Mouse (Mus musculus) retina, embryonic 14.5 days (tissue): ENCODE results near the gene Ttll5.

Experiments
- DNase-seq: peaks from one replicate; pipeline ENCODE4 v3.0.0-alpha.2; 2015; ENCODE audit warnings: low spot score

Gene Ttll5

DNA sequence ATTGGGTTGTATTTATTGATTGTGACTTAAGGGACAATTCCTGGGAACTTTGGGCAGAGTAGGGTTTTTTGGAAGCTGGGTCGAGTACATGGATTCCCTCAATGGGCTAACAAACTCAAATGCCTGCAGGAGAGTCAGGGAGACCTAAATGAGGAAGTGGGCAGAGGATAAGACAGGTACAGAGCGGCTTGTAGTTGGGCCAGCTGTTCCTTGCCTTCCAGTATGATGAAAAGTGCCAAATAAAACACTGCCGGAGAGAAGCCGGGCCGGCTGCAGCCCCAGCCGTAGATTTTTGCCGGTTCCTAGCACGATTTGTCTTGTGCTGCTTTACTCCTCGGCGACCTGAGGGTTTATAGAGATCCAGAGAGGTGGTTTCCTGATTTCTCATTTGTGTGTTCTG is 104.1 kb downstream of the Ttll5 start:
- no peak for DNase-seq

DNA sequence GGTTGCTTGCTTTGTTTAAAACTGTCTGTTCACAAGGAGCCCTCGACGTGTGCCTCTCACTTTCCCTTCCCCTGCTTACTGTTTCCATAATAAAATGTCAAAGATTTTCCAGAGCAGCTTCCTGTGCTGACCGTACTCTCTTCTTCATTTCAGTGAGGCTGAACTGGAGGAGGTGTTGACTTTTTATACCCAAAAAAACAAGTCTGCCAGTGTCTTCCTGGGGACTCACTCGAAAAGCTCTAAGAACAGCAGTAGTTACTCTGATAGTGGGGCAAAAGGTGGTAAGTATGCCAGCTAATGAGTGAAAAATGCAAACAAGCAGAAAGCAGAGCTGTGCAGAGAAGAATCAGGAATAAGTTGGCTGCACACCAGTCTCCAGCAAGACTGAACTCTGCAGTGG is 105.3 kb downstream of the Ttll5 start:
- DNase-seq: no peak

DNA sequence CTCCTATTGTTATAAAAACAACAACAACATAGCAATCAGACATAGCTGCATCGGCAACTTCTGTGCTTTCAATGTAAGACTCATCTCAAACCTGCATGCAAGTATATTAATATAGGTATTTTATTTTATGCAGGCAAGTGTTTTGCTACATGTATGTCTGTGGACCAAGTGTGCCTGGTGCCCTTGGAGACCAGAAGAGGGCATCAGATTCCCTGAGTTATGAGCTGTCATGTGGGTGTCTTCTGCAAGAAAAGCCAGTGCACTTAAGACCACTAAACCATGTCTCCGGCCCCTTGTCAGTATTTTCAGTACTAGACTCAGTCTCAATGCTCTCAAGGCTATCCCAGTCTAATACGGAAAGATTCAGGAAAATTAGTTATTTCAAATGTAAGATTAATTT is 106.3 kb downstream of the Ttll5 start:
- peak; percentile 7 for DNase-seq

DNA sequence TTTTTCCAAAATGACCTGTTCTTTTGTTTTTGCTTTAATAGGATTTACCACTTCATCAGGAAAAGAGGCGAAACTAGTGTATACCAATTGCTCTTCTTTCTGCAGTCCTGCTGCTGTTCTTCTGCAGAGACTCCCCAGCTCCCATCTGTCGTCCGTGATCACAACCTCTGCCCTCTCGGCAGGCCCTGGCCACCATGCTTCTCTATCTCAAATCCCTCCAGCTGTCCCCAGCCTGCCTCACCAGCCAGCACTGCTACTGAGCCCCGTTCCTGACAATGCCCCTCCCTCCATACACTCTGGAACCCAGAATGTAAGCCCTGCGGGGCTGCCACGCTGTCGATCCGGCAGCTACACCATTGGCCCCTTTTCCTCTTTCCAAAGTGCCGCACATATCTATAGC is 108.8 kb downstream of the Ttll5 start:
- no peak for DNase-seq

DNA sequence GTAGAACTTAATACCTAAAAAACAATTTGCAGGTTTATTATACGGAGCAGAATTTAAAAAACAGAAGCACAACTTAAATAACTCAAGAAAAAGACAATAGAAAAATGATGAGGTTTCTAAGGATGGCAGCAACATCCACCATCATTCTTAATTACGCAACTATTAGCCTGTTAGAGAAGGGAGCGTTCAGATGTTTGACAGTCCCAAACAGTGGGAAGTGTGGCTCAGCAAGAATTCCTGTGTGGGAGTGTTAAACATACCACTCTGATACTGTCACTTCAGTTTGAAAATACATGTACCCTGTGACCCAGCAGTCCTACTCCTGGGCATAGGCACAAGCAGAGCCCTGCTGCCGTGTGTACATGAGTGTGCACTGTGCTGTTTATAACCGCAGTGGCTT is 112.9 kb downstream of the Ttll5 start:
- no peak for DNase-seq

DNA sequence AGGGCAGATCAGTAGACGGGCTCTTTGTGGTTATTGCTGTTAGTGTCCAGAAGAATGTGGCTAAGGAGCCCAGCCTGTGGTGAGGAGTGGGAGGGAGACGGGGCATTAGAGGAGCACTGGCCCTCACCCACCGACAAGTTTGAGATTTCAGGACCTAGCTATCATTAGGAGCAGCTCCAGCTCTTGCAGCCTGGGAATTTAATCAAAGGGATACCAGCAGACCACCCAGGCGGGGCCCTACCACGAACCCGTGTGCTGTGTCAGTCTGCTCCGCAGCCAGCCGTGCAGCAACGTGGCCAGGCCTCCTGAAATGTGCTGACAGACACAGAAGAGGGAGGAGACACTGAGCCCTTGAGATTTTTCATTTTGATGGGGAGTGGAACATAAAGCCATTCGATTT is 119.0 kb downstream of the Ttll5 start:
- peak; percentile 41 for DNase-seq

DNA sequence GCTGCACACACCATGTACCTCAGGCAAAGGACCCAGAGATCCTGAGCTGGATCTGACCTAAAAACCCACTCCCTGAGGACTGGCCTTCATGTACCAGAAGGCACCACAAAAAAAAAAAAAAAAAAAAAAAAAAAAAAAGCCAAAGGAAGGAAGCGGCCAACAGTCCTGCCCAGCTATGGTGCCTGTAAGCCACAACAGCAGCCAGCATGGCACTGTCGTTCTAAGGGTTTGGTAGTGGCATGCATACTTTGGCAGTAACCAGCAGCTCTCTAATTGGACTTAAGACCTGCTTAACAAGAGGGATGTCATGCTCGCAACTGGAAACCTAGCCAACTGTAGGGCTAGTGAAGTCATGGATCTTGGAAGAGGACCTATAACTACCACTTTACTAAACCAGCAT is 120.0 kb downstream of the Ttll5 start:
- DNase-seq: no peak

DNA sequence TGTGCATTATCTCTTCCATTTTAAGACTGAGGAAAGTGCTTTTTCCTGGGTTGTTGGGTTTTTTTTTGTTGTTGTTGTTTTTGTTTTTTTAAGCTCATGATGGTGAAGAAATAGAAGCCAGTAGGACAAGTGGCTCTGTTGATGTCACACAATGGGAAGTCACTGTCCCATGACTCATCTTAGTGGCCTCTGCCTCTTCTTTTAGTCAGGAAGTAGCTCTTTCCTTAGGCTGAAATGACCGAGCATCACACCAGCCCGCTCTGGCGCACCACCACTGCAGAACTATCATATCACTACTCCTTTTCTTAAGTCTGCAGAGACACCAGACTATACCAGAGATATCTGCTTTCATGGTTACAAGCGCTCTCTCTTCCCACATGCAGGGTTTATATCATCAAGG is 122.7 kb downstream of the Ttll5 start:
- DNase-seq: no peak

DNA sequence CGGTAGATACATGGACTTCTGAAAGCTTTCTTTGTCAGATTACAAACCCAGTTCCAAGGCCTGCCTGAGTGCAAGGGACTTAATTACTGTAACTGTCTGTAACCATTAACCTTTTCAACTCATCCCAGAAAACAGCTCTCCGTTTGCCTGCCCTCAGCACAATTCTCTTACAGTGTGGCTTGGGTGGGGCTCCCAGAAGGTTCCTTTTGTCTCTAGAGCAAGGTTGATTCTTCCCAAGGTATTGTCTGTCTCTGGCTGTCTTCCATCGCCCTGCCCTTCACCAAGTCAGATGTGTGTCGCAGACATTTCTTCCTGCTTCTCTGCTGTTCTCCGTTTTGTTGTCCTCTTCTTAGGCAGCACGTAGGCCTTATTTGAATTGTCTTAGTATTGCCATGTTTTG is 125.2 kb downstream of the Ttll5 start:
- no peak for DNase-seq

DNA sequence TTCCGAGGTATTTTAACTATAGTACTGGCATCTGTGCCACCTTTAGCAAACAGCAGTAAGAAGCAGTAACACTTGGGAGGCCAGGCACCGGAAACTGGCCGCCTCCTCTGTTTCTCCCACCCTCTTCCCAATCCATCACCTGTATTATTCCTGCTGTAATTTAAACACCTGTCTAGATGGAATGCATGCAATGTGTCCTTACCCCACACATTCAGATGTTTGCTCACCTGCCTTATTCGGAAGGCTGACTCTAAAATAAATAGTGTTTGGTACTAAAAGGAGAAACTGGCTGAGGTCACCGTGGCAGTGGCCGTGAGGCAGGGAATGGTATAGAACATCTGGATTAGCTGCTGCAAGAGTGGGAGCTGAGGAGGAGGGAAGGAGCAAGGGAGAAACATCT is 125.9 kb downstream of the Ttll5 start:
- DNase-seq: no peak

DNA sequence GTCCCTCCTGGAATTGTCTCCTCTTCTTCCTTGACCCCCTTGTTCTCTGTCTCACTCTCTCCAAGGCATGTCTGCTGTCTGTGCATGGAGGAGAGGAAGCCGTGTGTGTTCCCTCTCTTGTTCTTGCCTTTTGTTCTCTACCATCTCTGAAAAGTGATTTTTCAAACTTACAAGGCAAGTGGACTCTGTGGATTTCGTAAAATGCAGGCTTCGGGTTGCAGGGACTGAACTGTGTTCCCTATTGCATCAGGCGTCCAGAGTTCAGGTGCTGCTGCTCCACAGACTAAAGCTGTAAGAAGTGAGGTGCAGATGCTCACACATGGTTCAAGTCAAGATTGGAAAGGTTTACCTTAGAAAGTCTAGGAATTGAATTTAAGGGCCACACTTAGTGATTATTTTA is 126.6 kb downstream of the Ttll5 start:
- DNase-seq: no peak

DNA sequence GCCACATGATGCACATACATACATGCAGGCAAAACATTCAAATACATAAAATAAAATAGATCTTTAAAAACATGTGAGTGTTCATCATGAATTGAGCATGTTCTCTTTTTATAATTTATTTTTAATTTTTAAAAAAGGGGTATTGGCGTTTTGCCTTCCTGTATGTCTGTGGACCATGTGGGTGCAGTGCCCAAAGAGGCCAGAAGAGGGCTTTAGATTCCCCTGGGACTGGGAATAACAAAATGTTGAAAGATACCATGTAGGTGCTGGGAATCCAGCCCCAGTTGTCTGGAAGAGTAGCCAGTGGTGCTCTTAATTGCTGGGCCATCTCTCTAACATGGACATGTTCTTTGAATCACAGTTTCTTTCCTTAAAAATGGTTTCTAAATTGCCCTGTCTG is 127.4 kb downstream of the Ttll5 start:
- DNase-seq: peak; percentile 24

DNA sequence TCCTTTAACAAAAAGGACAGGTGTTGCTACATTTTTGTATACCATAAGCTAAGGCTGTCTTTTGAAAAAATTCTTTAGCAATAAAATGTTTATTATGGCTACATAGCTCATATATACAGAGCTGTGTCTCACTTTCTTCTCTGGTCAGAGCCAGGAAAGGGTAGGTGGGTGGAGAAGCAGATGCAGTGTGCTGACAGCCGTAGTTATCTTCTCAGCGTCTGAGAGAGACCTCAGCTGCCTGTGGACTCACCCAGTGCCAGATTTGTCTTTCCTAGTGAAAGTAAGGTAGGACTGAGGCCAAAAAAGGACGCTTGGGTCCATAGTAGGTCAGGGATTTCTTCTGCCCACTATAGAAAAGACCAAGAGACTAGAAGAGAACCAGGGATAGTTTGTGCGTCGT is 127.9 kb downstream of the Ttll5 start:
- no peak for DNase-seq

DNA sequence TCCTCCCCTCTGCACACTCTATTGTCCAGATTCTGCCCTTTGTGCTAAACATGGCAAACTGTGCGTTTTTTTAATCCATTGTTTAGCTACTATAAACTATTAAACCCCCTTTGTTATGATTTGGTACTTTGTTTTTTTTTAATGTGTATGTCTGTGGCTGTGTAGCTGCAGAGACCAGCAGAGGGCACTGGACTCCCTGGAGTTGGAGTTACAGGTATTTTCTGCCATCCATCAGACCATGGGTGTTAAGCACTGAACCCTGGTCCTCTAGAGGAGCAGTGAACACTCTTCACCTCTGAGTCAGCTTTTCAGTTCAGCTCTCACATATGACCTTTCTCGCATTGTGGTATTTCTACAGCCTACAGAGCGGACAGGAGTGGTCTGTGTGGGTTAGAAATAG is 129.7 kb downstream of the Ttll5 start:
- peak; percentile 37 for DNase-seq

DNA sequence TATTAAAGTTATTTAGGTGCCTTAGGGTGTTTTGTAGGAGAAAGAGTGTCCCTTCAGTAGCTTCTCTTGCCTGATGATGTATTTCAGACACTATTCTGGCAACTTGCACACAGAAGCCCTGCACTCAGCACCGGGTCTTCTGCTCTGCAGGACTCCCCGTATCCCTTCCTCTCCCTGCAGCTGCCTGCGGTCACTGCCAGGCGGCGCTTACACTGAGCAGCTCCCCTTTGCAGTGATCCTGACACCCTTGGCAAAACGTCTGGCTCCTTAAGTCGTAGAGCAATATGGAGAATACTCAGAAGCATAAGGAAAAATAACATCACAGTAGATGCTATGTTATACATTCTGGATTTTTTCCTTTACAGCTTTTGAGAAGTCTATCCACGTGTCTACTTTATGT is 130.6 kb downstream of the Ttll5 start:
- no peak for DNase-seq

DNA sequence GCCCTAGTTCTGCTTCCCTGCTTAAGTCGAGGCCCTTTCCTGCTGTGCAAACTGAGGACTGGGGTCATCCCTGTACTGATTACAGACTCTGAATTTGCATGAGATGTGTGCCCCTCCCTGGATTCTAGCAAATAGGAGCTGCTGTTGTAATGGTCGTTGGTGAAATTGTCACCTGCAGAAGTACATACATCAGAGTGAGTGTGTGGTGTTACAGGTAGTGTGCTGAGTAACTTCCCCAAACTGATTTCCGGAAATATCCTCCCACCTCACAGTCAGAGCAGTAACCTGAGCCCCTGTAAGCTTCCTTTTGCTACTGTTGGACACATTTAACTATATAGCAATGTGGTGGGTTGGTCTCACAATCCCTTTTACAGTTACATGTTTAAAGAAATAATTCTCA is 131.2 kb downstream of the Ttll5 start:
- no peak for DNase-seq

DNA sequence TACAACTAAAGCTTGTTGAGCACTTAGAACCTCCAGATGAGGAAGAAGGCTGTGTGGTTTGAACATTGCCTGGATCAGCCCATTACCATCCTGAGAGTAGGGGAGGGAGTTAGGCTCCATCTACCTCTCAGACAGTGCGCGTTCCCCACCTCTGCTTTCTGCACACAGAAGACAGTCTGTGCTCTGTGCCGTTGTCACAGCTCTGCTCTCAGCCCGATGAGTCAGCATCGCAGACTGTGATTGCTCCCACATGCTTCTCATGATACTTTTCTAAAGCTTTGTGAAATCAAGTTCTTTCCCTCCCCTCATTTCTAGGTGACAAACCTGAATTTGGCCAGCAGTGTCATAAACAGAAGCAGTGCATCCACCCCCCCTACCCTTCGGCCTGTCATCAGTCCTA is 131.8 kb downstream of the Ttll5 start:
- no peak for DNase-seq

DNA sequence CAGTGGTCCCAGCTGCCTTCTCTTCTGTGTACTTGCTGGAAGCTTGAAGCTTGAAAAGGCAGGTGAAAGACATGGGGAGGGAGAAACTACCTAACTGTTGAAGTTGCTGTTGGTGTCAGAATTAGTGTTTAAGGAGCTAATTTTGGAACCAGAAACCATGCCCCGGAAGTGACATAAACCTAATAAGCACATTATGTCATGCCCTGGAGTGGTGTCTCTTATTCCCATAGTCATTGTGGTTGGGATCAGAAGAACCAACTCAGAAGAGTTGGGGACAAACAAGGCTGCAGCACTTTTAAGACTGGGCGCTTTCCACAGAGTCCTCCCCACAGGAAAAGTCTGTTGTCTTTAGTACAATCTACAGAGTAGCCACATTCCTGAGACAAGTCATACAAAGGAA is 134.0 kb downstream of the Ttll5 start:
- no peak for DNase-seq

DNA sequence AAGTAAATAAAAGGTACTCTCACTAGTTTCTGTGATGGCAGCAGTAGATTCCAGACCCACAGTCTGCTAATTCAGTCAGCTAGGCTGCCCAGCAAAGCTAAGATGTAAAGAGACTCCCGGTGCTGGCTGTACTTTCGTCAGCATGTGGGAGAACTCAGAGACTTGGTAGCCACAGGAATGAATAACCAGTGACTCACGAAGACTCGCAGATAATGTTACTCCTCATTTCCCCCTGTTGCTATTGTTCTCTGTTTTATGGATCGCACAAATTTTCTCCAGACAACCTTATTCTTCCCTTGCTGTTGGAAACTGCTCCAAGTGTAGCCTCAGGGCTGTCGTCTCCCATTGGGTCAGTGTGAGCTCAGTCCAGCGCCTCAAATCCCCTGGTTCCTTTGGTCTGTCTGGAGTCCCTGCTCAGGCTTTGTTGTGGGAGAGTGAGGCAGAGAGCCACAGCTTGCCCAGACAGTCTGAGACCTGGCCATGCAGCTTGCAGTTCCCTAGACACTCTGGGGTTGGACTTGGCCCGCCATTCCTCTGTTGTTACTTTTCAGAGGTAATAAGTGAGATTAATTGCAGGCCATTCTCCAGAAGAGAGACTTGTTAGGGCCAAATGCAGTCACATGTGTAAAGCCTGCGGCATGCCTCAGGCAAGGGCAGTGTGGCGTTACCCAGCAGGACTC is 135.5 kb downstream of the Ttll5 start:
- no peak for DNase-seq

DNA sequence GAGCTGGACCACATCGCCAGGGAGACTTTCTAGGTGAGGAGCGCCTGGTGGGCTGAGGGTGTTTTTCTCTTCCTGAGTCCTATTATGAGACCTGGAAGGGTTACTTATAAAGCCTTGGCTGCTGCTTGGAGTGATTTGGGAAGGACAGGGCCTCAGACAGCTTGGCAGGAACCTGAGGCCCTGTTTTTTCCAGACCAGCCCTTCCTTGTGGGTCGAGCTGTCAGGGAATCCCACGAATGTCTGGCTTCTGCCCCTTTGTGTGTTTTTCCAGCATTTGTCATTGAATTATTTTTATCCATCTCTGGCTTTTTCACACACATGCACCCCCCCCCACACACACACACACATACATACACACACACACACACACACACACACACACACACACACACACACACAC is 136.2 kb downstream of the Ttll5 start:
- DNase-seq: no peak

DNA sequence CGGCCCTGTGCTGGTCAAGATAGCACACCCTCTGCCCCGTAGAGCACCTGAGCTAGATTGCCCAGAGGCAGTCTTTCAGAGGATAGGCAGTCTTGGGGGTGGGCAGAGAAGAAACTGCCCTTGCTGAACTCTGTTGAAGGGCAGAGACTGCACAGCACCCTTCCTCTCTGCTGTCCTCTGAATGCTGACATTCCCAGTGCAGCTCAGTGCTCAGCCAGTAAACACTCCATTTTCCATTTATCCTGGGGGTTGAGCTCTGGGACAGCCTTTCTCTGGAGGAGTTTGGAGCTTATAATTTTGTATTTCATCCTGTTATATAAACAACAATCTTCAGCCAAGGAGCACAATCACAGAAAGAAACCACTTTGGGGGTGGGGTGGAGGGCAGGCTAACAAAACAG is 138.7 kb downstream of the Ttll5 start:
- no peak for DNase-seq

DNA sequence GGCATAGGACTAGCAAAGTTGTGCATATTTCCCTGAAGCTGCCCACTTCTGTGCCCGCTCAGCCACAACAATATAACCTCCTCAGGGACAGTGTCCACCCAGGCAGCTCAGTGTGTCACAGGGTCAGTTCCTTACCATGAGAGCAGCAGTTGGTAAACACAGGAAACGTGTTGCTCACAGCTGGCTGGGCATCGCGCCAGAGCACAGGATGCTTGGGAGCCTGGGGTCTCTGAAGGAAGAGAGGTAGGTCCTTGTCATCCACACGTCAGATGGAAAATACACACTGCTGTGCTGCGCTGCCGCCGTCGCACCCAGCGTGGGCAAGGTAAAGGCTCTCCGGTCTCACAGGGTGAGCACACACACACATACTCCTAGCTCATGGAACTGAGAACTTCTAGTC is 139.2 kb downstream of the Ttll5 start:
- no peak for DNase-seq

DNA sequence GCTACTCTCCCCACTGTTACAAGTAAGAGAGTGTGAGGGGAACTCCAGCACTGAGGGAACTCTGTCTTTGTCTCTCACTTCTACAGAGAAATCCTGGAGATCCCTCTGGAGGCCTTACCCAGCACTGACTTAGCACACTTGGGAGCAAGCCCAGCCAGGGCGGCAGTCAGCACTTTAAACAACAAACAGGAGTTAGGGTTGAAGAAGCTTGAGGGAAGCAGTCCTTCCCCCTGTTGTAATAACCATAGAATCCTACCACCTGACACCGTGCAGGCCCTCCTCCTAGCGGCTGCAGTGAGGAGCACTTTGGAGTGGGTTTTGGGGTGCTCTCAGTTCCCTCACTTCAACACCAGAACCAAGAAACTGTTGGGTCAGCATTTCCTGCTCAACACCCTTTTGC is 140.0 kb downstream of the Ttll5 start:
- DNase-seq: no peak

DNA sequence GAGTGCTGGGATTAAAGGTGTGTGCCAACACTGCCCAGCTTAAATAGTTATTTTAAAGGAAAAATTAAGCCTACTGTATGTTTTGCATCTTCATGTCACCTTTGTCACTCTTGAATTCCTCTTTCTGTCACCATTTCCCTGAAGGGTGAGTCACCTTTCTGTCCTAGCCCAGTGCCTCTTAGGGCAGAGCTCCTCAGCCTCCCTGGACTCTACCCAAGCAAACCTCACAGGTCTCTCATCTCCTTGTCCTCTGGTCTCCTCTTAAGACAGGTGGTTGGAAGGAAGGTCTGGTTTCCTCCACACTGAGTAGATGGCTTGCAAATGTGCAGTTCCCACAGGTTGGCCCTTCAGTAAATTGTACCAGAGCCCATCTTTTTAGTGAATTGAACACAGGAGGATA is 143.4 kb downstream of the Ttll5 start:
- DNase-seq: no peak

DNA sequence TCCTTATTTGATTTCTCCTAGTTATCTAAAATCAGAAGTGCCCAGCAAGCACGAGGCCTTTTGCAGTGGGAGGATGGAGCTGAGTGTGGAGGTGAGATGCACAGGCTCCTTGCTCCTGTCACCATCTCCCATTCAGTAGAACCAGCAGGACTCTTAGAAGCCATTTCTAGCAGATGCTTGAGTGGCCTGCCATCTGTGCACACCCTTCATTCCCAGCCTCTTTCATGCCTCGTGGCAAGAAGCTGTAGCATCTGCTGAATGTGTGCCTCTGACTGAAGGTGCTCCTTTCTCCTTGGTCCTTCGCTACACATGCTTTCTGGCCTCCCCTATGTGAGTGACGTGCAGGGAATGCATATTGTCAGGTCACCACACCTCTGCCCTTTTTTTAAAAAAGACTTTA is 143.9 kb downstream of the Ttll5 start:
- DNase-seq: no peak
